Mouse (Mus musculus) embryonic fibroblast, embryonic 13.5 days (primary cell): ENCODE data around the gene Gm10354.
"Not testable (repeated sequence)": the region's sequence is repeated elsewhere in the genome, so short reads cannot be mapped to it uniquely, and the experiment has no call there.

Experiments
- CTCF ChIP-seq: IDR thresholded peaks from 2 replicates; pipeline ENCODE4 v1.5.1; 2011; ENCODE audit warnings: mild to moderate bottlenecking, control low read depth, low read length, moderate library complexity, borderline replicate concordance; ENCODE audit not compliant: insufficient read depth
- POLR2A ChIP-seq: IDR thresholded peaks from 2 replicates; pipeline ENCODE4 v1.6.1; 2011; ENCODE audit warnings: low read depth, mild to moderate bottlenecking, control low read depth, low read length, moderate library complexity

DNA sequence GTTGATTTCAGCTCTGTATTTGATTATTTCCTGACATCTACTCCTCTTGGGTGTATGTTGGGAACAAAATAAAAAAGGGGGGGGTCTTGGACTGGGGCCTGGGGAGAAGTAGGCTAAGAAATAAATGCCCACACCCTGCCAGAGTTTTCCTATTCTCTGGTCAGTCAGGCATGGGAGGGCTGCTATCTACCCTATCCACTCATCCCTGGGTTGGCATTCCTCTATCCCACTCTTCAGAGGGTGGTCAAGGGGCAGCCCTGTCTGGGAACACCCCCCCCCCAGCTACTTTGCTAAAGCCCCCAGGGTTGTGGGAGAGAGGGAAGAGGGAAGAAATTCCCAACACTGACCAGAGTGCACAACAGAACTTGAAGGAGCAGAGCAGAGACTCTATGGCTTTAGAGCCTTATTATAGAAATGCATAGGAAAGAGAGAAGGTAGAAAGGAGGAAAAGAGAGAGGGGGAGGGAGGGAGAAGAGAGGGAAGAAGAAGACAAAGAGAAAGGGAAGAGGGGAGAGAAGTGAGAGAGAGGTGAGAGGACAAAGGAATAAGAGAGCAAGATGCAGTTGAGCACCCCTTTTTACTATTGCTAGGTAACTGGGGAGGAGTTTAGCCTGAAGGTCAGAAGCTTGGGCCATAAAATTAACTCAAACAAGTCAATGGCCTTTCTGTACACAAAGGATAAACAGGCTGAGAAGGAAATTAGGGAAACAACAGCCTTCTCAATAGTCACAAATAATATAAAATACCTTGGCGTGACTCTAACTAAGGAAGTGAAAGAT, 22.6 kb downstream of the Gm10354 start:
- not testable (repeated sequence) for TF ChIP-seq CTCF, POLR2A
